Mouse (Mus musculus): ENCODE data around the gene Ccl17. TPM values are rescaled to one million over a fixed set of nuclear protein-coding genes. Genes with fewer than 3 reads are reported as not detected.

The Ccl17 gene
- total RNA-seq (2023): not detected

GRCm38 (mm10) chr8:94810153-94810552 is at the start of gene Ccl17:
Gene Ccl17 (plus strand): TSS chr8:94810453.

DNA sequence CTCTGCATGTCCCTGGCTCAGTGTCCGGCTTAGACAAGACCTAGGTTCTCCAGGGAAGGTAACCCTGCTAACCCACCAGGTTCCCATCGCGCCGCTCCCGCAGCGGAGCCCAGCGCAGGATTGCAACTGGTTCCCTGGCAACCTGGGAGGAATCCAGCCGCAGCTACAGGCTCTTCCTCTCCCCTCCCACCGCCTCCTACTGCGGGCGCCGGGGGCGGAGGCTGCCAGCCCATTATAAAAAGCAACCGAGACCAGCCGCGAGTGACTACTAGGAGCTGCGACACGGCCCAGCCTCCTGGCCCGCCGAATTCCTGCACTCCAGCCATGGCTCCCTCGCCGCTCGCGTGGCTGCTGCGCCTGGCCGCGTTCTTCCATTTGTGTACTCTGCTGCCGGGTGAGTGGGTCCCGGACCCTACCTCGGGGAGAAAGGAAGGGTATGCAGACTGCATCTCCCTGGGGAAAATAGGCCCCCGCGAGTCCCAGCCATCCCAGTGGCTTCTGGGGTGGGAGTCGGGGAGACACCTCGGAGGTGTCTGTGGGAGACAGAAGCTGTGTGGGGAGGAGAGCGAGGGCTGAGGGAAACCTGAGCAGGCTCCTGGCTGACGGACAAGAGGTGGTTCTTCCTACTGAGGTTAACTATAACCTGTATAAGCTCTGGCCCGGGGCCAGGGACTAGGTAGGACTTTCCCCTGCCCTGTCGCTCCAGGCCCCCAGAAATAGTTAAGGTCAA is 38.1 kb upstream of the Ccl17 start, which contains the start of gene Cx3cl1:
Gene Cx3cl1, plus strand, starts transcription at position 69 of the 730 bp plus-strand sequence.

GRCm38 (mm10) chr8:94837662-94838574 is 27.7 kb downstream of the Ccl17 start, which contains the start of the genes Coq9 and Ciapin1:
Gene Coq9 (plus strand): TSS chr8:94838321.
Gene Ciapin1 (minus strand): TSS chr8:94838358.

GRCm38 (mm10) chr8:94857346-94858173 is 47.3 kb downstream of the Ccl17 start, which contains the start of gene Polr2c:
Gene Polr2c (plus strand): TSS chr8:94857450.

Other genes with a start within 250 kb of the Ccl17 start
- 28.3 TPM for gene Rspry1, start 208.5 kb upstream of the Ccl17 start, total RNA-seq (2023)
- 24.7 TPM for gene Fam192a, start 208.5 kb upstream of the Ccl17 start, total RNA-seq (2023)
- 143 TPM for gene Arl2bp, start 143.9 kb upstream of the Ccl17 start, total RNA-seq (2023)
- not detected for gene Pllp, start 114.2 kb upstream of the Ccl17 start, total RNA-seq (2023)
- gene Ccl22, start 64.9 kb upstream of the Ccl17 start, total RNA-seq (2023): not detected
- gene Cx3cl1, start 38.4 kb upstream of the Ccl17 start, total RNA-seq (2023): not detected
- gene Coq9, start 27.9 kb downstream of the Ccl17 start, total RNA-seq (2023): 36.1 TPM
- 50.1 TPM for gene Ciapin1, start 27.9 kb downstream of the Ccl17 start, total RNA-seq (2023)
- gene Polr2c, start 47.0 kb downstream of the Ccl17 start, total RNA-seq (2023): 56.7 TPM
- 1.5 TPM for gene Dok4, start 65.9 kb downstream of the Ccl17 start, total RNA-seq (2023)
- 1.6 TPM for gene Ccdc102a, start 107.6 kb downstream of the Ccl17 start, total RNA-seq (2023)
- gene Adgrg5, start 113.2 kb downstream of the Ccl17 start, total RNA-seq (2023): 1.9 TPM
- 4.4 TPM for gene Adgrg1, start 164.3 kb downstream of the Ccl17 start, total RNA-seq (2023)
- 5.5 TPM for gene Adgrg3, start 207.2 kb downstream of the Ccl17 start, total RNA-seq (2023)
- gene Drc7, start 244.7 kb downstream of the Ccl17 start, total RNA-seq (2023): not detected

All from CD4-positive naive resting alpha-beta T cell, adult 76 days (primary cell).